Mouse (Mus musculus) common myeloid progenitor, adult 5-6 weeks (primary cell): ENCODE data around the gene Creb1. TPM values are rescaled to one million over a fixed set of nuclear protein-coding genes. Genes with fewer than 3 reads are reported as not detected.

Source experiments
- total RNA-seq: library from RNA; stranded (forward); fragments of 200-1000, 187-1606 nt; gene quantifications from 2 replicates; pipeline ENCODE4 v1.2.3, GENCODE M21; 2017

Creb1 gene
- total RNA-seq, 1 experiment from 2014 or later, result 74.3 TPM

Other genes with a start within 250 kb of the Creb1 start
- 10.1 and 11.0 TPM in 2 replicates for gene Mettl21a, start 84.6 kb downstream of the Creb1 start, total RNA-seq
- gene Ccnyl1, start 157.8 kb downstream of the Creb1 start, total RNA-seq, result 2.9 and 4.6 TPM in 2 replicates
- gene Fzd5, start 205.1 kb downstream of the Creb1 start, total RNA-seq, result 1.5 TPM in 2 replicates